Mouse (Mus musculus) heart, embryonic 16.5 days (tissue): ENCODE measurements around the gene Traf3. TPM values are rescaled to one million over a fixed set of nuclear protein-coding genes. Genes with fewer than 3 reads are reported as not detected.

ENCODE experiments used
- ATAC-seq: fragments of 200-750 bp; cut with Nextera tagmentation; replicated peaks from 2 replicates; pipeline ENCODE4 v1.8.0; 2017; ENCODE audit warnings: moderate number of reproducible peaks; ENCODE audit not compliant: insufficient read depth, low FRiP score; ENCODE audit errors: extremely low read depth
- H3K27ac ChIP-seq: fragments of 300-500 bp; sonication (generic); 2 replicates; pipeline ENCODE4 v1.5.1; 2014; ENCODE audit warnings: mild to moderate bottlenecking, low read length, control low read depth, moderate library complexity
- H3K27me3 ChIP-seq: fragments of 300-500 bp; sonication (generic); 2 replicates; pipeline ENCODE4 v1.6.1; 2014; ENCODE audit warnings: low read length, mixed read lengths; ENCODE audit not compliant: control insufficient read depth, insufficient read depth
- H3K36me3 ChIP-seq: fragments of 300-500 bp; sonication (generic); 2 replicates; pipeline ENCODE4 v1.6.1; 2014; ENCODE audit not compliant: control insufficient read depth, insufficient read depth
- H3K4me1 ChIP-seq: fragments of 300-500 bp; sonication (generic); 2 replicates; pipeline ENCODE4 v1.6.1; 2014; ENCODE audit warnings: low read length, mixed read lengths; ENCODE audit not compliant: control insufficient read depth, insufficient read depth
- H3K4me2 ChIP-seq: fragments of 300-500 bp; sonication (generic); 2 replicates; pipeline ENCODE4 v1.6.1; 2014; ENCODE audit warnings: low read depth, mild to moderate bottlenecking, control low read depth, low read length
- H3K4me3 ChIP-seq: fragments of 300-500 bp; sonication (generic); 2 replicates; pipeline ENCODE4 v1.5.1; 2014; ENCODE audit warnings: mild to moderate bottlenecking, control low read depth, low read length
- H3K9ac ChIP-seq: fragments of 300-500 bp; sonication (generic); 2 replicates; pipeline ENCODE4 v1.6.1; 2014; ENCODE audit warnings: low read length, control low read depth
- H3K9me3 ChIP-seq: fragments of 300-500 bp; sonication (generic); replicated peaks from 2 replicates; pipeline ENCODE4 v1.6.1; 2016; ENCODE audit warnings: low read length; ENCODE audit not compliant: control insufficient read depth
- WGBS: fragments of 180-500 bp; shearing (Covaris S2); extraction: QIAGEN DNeasy Blood & Tissue Kit; methylation state at CpG from one replicate; pipeline ENCODE4 v1.1.7; 2014; 5-methylcytosine and 5-hydroxymethylcytosine counted together
- polyA plus RNA-seq: library from polyadenylated mRNA; unstranded; fragments of >200 nt; fragmentation: Nextera tagmentation; extraction: Ambion mirVana; gene quantifications from 2 replicates; pipeline ENCODE4 v1.2.1, GENCODE M21; 2015

Gene Traf3
- polyA plus RNA-seq, 1 experiment from 2014 or later: 6.0 TPM

DNA sequence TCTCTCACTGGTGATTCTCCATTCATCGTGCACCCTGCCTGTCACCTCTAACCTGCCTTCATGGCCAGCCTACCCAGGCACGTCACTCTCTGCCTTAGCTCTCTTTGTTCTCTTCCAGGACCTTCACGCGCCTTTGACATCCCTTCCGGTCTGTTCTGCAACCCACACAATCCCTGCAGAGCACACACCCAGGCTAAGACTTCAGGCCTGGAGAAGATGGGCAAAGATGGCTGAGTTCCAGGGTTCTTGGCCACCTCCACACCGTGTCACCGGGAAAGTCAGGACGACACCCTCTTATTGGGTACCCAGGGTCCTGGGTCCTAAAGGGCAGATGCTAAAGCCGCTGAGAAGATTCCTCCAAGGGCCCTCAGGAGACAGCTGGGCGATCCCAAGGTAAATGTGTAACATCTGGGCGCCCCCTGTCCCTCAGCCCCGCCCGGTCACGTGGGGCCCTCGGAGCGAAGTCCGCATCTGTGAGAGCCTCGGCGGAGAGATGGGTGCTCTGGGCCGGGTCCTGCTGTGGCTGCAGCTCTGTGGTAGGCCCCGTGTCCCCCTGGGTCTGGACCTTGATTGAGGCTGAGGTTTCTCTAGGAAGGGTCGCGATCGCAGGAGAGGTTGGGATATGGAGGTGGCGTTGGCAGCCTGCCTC, 104.6 kb downstream of the Traf3 start, which contains the start of gene Amn:
TSS of gene Amn (plus strand) at position 467 of the 649 bp plus-strand sequence.
- no peak within 1 kb of the TSS for H3K9ac ChIP-seq
- peak within 1 kb of the TSS; percentile 10 for H3K4me3 ChIP-seq
- peak within 1 kb of the TSS; percentile 33 for H3K4me2 ChIP-seq
- ATAC-seq: no peak
- peaks cover 63% of the 10 kb centered on the region for H3K27me3 ChIP-seq
- peaks cover 26% of the 10 kb centered on the region for H3K4me1 ChIP-seq
- WGBS: 28% methylated on average over 25 of the region's 25 CpGs
- H3K36me3 ChIP-seq: no peaks in the 10 kb centered on the region
- H3K9me3 ChIP-seq: no peaks in the 10 kb centered on the region
- H3K27ac ChIP-seq: no peak within 1 kb of the TSS

GRCm38 (mm10) chr12:111271406-111271805, 105.2 kb downstream of the Traf3 start:
- Histone ChIP-seq H3K4me2 (peak overlapping the region; percentile 33), H3K36me3 (no peaks in the 10 kb centered on the region), H3K27ac (no peak overlapping the region), H3K27me3 (peaks cover 70% of the 10 kb centered on the region), H3K4me3 (peak overlapping the region; percentile 10), H3K9ac (no peak overlapping the region), H3K9me3 (no peaks in the 10 kb centered on the region), H3K4me1 (peaks cover 26% of the 10 kb centered on the region)
- WGBS: 6% methylated on average over 27 of the region's 28 CpGs
- no peak for ATAC-seq

DNA sequence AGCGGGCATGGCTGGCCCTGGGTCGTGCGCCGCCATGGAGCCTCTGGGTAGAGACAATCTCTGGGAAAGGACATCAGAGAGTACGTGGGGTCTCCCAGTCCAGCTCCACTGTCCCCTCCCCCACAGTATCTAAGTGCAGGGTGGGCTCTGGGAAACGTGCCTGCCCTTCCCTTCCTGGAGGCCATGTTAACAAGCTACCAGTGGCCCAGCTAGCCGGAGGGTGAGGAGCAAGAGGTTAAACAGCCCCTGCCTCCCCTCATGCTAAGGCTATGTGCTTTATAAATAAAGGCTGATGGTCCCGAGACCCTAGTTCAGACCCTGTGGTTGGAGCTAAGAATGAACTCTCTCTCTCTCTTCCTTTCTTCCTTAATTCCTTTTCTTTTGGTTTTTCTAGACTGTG, 105.8 kb downstream of the Traf3 start:
- Histone ChIP-seq H3K27me3 (peaks cover 76% of the 10 kb centered on the region), H3K4me3 (peak overlapping the region; percentile 8; the same call in 1 of the 2 replicates), H3K9me3 (no peaks in the 10 kb centered on the region), H3K27ac (no peak overlapping the region), H3K4me1 (peaks cover 26% of the 10 kb centered on the region), H3K4me2 (peak overlapping the region; percentile 33; the same call in 1 of the 2 replicates), H3K36me3 (no peaks in the 10 kb centered on the region), H3K9ac (no peak overlapping the region)
- no peak for ATAC-seq
- 15% methylated on average over 8 of the region's 8 CpGs for WGBS

- peaks cover 26% of the 10 kb centered on the region for H3K4me1 ChIP-seq
- H3K9me3 ChIP-seq: no peaks in the 10 kb centered on the region
- no peak overlapping the region for H3K9ac ChIP-seq
- no peak for ATAC-seq
- no peak overlapping the region for H3K4me2 ChIP-seq
- no peak overlapping the region for H3K4me3 ChIP-seq
- no peaks in the 10 kb centered on the region for H3K36me3 ChIP-seq
- no peak overlapping the region for H3K27ac ChIP-seq
- 18% methylated on average over 12 of the region's 12 CpGs for WGBS
- H3K27me3 ChIP-seq: peaks cover 79% of the 10 kb centered on the region
Observed at GRCm38 (mm10) chr12:111272420-111272819, 106.2 kb downstream of the Traf3 start.

- Histone ChIP-seq H3K4me1 (peaks cover 26% of the 10 kb centered on the region), H3K9ac (peak overlapping the region; percentile 69), H3K9me3 (peaks cover 2% of the 10 kb centered on the region; the same call in 1 of the 2 replicates), H3K27ac (no peak overlapping the region), H3K4me2 (peak overlapping the region; percentile 77), H3K27me3 (peaks cover 79% of the 10 kb centered on the region), H3K4me3 (peak overlapping the region; percentile 59), H3K36me3 (no peaks in the 10 kb centered on the region)
- ATAC-seq: no peak
- WGBS: 4% methylated on average over 28 of the region's 28 CpGs
Observed at GRCm38 (mm10) chr12:111274006-111274405, 107.8 kb downstream of the Traf3 start.

GRCm38 (mm10) chr12:111274447-111275149, 108.4 kb downstream of the Traf3 start:
- no peak for ATAC-seq

DNA sequence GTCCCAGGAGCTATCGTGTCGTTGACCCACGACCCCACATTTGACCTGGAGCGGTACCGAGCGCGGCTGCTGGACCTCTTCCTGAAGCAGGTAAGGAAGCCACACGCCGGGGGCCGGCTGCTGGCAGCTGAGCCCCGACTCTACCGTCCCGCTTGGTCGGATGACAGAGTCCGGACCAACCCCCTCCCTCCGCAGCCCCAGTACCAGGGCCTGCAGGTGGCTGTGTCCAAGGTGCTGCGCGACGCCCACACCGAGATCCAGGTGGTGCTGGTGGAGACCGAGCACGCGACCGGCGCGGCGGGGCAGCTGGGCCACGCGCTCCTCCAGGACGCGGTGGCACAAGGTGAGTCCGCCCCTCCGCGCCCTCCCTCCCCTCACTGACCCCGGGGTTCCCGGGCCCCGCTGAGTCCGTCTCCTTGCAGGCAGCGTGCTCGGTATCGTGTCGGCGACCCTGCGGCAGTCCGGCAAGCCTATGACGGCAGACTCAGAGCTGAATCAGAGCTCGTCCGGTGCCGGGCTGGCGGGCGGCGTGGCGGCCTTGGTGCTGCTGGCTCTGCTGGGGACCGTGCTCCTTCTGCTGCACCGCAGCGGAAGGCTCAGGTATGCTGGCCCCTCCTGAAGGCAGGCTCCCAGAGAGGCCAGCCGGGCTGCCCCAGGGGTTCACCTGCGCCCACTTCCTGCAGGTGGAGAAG, 109.1 kb downstream of the Traf3 start:
- Histone ChIP-seq H3K27ac (no peak overlapping the region), H3K36me3 (no peaks in the 10 kb centered on the region), H3K9ac (peak overlapping the region; percentile 69), H3K4me3 (peak overlapping the region; percentile 59), H3K4me1 (peaks cover 26% of the 10 kb centered on the region), H3K4me2 (peak overlapping the region; percentile 77), H3K9me3 (peaks cover 3% of the 10 kb centered on the region; the same call in 1 of the 2 replicates), H3K27me3 (peaks cover 70% of the 10 kb centered on the region)
- WGBS: 2% methylated on average over 54 of the region's 58 CpGs
- ATAC-seq: no peak

More at GRCm38 (mm10) chr12:111274447-111275149, 108.4 kb downstream of the Traf3 start:
- H3K4me2 ChIP-seq: peak overlapping the region; percentile 77
- H3K36me3 ChIP-seq: no peaks in the 10 kb centered on the region
- H3K27ac ChIP-seq: no peak overlapping the region
- H3K9ac ChIP-seq: peak overlapping the region; percentile 69
- peaks cover 77% of the 10 kb centered on the region for H3K27me3 ChIP-seq
- peaks cover 2% of the 10 kb centered on the region; the same call in 1 of the 2 replicates for H3K9me3 ChIP-seq
- H3K4me3 ChIP-seq: peak overlapping the region; percentile 59
- peaks cover 26% of the 10 kb centered on the region for H3K4me1 ChIP-seq
- 2% methylated on average over 74 of the region's 80 CpGs for WGBS

- Histone ChIP-seq H3K9ac (no peak overlapping the region), H3K27me3 (peaks cover 59% of the 10 kb centered on the region), H3K4me3 (no peak overlapping the region), H3K27ac (no peak overlapping the region), H3K36me3 (no peaks in the 10 kb centered on the region), H3K9me3 (peaks cover 4% of the 10 kb centered on the region; the same call in 1 of the 2 replicates), H3K4me1 (peaks cover 22% of the 10 kb centered on the region), H3K4me2 (no peak overlapping the region)
- 44% methylated on average over 6 of the region's 6 CpGs for WGBS
- no peak for ATAC-seq
Observed at GRCm38 (mm10) chr12:111276371-111276770, 110.2 kb downstream of the Traf3 start.
